Mouse (Mus musculus): Measurements from ENCODE around the gene Ccdc42.

Gene Ccdc42

DNA sequence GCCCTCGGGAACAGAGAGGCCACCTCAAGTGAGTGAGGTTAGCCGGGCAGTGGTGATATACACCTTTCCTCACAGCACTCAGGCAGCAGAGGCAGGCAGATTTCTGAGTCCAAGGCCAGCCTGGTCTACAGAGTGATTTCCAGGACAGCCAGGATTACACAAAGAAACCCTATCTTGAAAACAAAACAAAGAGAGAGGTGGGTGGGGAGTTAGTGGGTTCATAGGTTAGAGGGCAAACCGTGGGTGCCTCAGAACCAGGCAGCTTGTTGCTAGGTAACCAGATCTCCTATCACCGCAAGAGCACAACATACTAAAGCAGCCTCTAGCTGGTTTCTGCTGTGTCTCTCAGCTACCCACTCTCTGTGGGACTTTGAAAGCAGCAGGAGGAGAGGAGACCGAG is at the start of gene Ccdc42:
Gene Ccdc42 (plus strand): TSS at position 301 of the 400 bp plus-strand sequence.
- no peak for DNase-seq

DNA sequence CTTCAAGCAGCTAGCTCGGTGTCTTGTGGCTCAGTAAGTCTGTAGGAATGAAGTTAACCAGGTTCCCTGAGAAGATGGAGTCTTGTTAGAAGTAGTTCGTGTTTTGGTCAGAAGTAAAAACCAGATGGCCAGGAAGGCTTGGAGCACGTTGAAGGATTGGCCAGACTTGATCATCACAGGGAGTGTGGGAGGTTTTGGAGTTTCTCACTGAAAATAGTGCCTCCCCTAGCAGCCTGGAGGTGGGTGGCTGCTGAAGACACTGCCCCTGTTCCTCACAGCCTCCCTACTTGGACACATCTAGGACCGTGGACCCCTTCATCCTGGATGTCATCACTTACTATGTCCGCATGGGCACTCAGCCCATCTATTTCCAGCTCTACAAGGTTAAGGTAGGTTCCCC is 47.2 kb upstream of the Ccdc42 start:
- no peak for DNase-seq

DNA sequence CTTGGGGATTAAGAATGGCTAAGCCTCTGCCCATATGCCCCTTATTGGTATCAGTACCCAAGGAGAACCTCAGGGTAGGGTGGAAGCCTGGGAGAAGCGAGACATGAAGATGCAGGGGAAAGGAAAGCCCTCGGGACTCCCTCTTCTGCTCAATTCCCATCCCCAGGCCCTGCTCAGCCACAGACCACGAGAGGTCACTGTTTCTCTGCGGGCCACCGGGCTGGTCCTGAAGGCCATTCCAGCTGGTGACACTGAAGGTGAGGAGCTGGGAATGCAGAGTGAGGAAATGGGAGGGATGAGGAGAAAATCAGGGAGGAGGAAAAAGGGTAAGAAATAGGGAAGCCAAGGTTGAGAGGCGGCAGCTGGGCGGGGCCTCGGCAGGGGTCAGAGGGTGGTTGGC is 42.3 kb upstream of the Ccdc42 start:
- DNase-seq, result peak; percentile 49

DNA sequence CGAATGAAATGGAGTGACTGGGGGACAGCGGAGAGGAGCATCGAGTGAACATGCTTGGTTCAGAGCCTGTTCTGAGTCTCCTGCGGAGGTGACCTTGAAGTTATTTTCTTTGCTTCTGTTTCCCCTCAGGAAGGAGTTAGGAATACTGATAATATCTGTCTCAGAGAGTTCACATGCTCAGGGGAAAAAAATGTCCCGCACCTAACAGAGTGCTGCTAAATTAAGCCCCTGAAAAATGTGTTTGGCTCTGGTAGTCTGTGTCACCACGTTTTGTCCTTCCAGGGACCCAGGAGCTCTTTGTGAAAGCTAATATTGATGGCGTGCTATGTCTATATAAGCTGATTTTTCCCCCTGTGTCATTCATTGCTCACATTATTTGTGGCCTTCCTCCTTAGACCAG is 41.6 kb upstream of the Ccdc42 start:
- DNase-seq, result no peak

DNA sequence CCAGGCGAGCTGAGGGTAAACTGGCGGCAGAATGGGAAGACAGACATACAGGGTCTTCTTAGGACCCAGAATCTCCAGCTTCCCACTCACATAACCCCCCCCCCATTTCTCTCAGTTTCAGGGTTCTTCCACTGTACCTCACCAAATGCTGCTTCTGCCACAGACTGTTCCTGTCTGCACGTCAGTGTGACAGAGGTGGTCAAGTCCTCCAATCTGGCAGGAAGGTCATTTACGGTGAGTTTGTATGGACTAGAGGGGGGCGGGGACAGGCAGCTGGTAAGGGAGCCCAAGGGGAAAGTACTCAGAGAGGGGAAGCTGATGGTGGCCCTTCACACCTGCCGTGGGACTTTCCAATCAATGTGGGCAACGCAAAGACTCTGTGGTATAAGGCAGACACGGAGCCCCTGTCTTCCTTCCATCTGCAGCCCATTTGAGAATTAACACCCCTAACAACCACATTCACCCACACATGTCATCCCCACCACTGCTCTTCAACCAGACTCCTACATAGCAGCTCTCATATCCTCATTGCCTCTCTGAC is 41.1 kb upstream of the Ccdc42 start:
- DNase-seq, result no peak

DNA sequence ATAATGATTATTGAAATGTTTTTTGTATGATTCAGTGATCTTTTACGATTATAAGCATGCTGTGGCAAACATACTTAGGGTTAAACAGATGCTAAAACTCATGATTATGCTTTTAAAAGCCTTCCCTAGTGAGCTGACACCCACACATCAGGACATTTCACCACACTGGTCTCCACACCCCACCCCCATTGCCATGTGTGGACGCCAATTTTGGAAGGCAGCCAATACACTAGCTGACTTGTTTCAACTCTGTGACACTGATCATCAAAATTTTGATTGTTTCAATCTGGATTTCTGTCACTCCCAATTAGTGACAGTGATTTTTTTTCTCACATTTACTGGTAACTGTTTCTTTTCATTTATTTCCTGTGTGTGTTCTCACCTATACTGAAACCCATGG is 39.3 kb upstream of the Ccdc42 start:
- DNase-seq, result no peak

DNA sequence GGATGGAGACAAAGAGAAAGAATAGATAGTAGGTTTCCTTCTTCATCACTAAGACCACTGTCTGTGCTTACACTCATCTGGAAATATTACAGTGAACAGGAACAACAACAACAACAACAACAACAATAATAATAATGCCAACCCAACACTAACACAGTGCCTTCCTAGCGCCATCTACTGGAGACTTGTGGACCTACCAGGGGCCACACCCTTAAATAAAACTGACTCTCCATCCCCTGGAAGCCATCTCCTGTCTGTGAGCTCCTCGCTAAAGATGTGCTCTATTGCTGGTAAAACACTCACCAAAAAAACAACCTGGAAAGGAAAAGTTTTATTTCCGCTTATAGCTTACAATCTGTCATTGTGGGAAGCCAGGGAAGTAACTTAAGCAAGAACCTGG is 37.2 kb upstream of the Ccdc42 start:
- no peak for DNase-seq

DNA sequence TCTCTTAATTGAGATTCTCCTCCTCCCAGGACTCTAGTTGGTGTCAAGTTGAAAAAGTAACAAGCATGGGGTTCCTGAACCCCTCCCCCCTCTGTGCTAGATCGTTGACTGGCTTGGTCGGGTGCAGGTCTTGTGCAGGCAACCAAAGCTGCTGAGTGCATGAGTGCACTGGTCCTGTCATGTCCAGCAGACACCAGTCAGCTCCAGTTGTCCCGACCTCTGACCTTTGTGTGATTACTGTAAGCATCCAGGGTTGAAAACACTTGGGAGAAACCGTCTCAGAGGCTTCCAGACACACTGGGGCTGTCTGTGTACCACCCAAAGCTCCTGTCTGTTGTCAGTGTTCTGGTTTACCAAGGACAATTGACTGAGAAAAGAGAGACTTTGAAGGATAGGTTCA is 36.5 kb upstream of the Ccdc42 start:
- no peak for DNase-seq

DNA sequence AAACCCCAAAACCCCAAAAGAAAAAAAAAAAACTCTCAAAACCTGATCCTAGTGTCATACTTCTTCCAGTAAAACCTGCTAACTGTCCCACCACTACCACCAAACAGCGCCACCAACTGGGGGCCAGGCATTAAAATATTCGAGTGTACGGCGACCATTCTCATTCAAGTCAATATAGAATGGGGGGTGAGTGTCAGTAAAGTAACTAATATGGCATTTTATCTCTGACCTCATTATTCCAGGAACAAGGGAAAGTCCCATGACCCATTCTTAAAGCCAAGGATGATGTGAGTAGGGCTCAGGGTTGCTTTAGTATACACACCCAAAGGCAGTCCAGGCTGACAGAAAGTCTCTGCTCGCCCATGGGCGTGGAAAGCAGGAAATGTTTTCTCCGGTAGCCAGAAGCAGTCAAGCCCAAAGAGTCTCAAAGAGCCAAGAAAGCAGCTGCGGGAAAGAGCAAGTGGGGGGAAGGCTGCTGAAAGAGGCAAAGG is 32.8 kb upstream of the Ccdc42 start:
- peak; percentile 45 for DNase-seq

DNA sequence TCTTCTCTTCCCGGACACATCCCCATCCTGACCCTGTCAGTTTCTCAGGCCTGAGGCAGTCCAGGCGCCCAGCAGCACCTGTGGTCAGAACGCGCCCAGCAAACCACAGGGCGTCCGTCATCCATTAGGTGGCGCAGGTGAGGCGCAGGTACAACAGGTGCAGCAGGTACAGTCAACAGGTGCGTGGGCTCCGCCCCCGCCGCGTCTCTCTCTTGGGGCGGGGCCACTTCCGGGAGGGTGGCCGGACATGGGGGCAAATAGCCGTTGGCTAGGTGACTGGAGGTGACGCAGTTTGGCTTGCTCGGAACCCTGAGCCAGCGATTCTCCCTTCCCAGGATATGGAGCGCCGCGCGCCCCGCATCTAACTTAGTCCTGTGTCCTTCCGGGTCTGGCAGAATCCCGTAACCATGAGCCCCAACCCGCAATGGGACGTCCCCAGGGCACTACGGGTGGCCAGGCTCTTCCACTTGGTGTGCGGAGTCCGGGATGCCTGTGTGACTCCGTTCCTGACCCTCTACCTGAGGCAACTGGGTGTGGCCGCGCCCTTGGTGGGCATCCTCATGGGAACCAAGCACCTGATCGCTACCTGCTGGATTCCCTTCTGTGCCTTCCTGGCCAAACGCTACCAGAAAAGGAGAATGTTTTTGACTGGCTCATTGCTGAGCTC is 30.8 kb upstream of the Ccdc42 start, which contains the start of gene Mfsd6l:
Gene Mfsd6l (plus strand): TSS at position 269 of the 667 bp plus-strand sequence.
- peak; percentile 89 for DNase-seq

DNA sequence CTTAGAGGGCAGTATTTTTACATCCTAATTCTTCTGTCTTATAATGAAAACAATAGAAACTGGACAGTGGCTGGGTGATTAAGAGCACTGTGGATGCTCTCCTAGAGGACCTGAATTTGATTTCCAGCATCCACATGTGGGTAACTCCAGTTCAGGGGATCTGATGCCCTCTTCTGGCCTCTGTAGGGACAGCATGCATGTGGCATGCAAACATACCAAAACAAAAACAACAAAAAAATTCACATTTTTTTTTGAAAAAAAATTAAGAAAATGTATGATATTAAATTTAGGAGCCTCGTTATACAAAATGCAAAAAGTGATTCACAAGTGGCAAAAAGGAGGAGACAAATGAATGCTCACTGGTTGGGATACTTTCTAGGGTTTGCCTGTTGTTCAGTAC is 27.3 kb upstream of the Ccdc42 start:
- DNase-seq, result no peak

DNA sequence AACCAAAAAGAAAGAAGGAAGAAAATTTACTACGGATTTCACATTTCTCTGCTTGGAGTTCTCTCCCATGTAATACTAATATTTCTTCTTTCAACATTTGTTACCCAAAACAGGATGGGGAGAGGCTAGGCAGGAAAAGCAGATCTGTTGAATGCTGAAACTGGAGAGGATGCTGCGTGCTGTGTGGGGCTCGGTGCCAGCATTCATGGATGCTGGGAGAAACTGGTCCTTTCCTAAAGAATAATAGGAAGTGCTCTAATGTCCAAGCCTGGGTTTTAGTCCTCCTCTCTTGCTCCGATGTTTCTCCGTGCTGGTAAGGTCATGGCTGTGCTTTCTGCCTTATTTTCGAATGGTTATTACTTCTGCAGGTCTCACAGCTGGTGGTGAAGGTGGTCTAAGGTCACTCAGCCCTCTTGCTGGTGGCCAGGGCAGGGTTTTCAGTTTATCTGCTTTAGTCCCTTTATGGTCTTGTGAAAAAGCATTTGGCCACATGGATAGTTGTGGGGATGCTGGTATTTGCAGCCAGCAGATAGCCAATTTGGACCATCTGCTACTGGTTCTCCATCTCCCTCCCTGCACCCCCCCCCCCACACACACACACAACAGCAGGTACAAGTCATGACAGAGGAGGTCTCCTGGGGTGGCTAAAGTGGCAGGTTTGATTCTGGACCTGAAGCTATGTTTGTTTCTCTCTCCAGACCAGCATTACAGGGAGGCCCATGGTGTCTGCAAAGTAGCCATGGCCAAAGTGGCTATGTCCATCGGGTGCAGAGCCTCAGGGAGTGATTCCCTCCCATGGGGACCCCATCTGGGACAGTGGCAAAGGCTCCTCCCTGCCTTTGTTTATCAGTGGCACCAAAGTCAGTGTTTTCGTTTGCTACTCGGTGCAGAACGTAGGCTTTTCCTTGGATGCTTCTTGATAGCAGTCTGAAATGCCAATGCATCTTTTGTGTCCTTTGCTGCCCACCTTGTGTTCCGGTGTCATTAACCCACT is 24.6 kb upstream of the Ccdc42 start:
- peak; percentile 41 for DNase-seq

DNA sequence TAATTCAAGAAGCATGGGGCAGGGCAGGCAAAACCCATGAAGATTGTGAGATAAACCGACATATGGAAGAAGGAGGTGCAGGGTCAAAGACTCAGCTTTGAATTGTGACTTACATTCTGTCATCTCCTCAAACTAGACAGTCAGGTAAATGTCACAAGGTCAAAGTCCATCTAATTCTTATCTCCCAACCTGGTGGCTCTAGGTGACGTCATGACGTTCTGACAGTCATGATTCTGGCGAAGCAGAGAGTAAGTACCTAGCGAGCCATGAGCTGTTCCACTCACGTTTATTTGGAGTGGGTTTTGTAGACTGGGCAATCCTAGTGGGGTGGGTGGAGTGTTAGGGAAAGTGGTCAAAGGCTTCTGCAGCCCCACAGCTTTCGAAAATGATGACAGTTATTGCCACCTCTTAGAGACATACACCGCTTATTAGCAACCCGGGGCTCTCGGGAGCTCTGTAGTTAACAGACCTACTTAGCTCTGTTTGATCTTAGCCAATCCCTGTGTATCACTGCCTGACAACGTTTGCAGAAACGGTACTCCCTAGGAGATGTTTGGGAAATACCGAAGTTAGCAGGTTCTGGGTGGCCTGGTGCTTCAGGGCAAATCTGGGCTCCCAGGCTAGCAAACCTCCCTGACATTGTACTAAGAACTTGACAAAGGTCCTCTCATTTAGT is 22.3 kb upstream of the Ccdc42 start:
- no peak for DNase-seq

DNA sequence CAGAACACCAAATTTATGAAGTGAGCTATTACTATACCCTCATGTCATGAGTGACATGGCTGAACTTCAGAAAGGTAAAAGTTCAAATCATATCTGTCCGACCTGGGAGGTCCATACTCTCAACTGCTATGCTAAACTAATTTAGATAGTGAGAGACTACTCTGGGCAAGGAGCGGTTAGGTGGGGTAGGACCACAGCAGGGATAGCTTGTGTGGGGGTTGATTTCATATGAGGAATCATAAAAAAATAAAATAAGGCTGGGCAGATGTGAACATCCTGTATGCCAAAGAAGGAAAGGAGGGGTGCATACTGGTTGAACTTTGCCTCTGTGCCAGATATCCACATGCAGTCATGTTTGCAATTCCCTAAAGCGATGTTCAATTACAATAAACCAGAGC is 21.8 kb upstream of the Ccdc42 start:
- DNase-seq, result no peak

DNA sequence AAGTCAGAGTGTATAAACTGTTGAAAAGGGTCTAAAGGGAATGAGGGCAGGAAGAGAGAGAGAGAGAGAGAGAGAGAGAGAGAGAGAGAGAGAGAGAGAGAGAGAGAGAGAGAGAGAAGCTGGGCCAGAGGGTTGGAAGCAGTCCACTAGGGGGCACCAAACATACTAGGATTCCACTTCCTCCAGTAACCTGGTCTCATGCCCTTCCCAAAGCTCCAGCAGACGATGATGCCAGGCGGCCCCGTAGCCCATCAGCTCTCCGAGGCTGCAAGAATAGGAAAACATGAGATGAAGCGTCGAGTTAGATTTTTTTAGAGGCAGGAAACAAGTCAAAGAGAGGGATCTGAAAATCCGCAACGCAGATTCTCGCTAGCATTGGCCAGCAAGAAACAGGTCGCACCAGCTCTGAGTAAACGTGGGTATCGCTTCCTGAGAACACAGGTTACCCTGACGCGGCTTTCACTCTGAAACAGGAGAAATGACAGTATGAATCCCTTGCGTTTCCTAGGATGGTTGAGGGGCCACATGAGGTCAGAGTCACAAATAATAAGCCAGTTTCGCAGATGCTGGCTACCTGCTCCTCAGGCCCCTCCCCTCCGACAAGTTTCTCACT is 20.3 kb upstream of the Ccdc42 start:
- DNase-seq, result peak; percentile 83

DNA sequence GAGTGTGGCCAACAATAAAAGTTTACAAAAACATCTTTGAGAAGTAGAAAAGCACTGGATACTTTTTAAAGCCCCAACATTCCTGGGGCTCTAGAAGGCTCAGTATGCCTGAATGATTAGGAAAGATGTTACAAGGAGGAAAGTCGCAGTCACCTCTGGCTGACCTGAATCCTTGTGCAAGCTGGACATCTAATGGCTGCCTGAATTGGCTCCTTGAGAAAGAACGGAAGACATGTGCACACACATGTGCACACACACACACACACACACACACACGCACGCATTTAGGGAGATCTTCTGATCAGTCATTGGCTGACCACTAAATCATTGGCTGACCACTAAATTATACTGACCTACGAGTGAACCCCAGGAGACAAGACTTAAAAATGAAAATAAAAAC is 16.0 kb upstream of the Ccdc42 start:
- no peak for DNase-seq

DNA sequence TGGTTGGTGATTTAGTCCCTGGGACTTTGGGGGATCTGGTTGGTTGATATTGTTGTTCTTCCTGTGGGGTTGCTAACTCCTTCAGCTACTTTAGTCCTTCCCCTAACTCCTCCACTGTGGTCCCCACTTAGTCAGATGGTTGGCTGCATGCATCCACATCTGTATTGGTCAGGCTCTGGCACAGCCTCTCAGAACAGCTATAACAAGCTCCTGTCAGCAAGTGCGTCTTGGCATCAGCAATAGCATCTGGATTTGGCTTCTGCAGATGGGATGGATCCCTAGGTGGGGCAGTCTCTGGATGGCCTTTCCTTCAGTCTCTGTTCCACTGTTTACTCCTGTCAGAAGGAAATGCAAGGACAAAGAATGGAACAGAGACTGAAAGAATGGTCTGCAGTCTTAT is 9.7 kb upstream of the Ccdc42 start:
- no peak for DNase-seq

DNA sequence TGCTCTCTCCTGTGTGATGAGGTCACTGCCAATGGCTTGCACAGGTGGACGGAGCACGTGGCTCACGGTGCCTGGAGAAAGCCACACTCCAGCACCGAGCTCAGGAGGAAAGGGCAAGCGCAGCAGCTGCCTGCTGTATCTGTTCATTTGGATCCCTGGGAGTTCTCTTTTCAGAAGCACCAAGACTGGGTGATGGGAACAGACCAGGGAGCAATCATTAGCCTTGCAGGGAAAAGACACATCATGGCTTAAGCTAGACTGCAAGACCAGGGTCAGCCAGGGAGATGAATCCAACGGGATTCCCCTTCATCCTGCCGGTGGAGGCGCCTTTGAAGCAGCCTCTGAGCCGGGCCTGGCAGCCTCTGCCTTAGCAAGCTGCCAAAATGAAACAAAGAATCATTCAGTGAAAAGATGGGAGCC is 7.3 kb upstream of the Ccdc42 start:
- DNase-seq, result no peak

DNA sequence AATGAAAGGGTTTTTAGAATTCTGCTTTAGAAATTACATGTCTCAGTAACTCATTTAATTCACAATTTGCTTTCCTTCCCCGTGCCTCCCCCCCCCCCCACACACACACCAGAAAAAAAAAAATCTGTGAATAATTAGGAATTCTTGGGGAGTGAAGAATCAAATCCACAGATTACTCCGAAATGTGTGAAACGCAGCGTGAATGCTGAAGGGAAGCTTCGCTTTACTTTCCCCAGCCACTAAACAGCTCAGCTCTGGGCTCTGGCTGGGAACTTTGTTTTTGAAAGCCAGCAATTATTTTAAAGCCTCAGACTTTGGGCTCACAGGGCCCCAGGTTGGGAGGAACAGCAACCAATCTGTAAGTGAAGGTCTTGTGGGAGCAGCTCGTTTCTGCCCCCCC is 6.3 kb upstream of the Ccdc42 start:
- no peak for DNase-seq

DNA sequence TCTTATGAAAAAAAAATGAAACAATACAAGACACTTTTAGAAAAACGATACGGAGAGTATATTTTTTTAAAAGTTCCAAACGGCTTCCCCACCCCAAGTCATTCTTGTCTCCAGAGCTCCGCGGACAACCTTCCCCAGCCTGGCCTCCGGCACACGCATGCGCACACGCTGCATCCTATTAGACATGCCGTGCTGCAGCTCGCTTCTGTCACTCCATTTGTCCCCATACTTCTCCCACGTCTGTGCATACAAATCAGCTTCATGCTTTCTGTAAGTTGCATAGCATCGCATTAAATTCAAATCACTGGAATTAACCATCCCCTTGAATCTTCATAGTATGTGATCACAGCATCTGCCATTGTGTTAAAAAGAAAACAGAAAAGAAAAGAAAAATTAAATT is 3.6 kb upstream of the Ccdc42 start:
- no peak for DNase-seq

DNA sequence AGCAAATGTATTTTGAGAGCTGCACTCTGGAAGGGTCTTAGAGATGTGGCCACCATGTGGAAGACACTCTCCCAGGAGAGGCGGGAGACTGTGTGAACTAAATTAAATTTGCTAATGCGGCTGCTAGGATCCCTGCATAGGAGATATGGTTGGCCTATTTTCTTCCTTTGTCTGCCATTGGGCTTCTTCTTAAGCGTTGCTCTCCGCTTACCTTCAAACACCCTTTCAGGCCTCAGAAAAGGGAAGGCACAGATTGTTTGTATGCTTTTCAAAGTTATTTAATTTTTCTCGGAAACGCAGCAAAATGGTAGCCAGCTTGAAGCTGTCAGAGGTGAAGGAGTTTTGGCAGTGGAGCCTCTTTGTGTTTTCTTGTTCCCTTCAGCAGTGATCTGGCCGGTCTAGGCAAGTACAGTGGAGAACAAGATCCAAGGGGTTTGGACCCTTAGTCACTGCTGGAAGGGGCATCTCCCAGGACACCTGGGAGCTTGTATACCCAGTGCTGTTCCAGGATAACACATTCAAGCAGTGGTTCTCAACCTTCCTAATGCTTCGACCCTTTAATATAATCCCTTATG is 2.8 kb upstream of the Ccdc42 start:
- DNase-seq, result peak; percentile 24

DNA sequence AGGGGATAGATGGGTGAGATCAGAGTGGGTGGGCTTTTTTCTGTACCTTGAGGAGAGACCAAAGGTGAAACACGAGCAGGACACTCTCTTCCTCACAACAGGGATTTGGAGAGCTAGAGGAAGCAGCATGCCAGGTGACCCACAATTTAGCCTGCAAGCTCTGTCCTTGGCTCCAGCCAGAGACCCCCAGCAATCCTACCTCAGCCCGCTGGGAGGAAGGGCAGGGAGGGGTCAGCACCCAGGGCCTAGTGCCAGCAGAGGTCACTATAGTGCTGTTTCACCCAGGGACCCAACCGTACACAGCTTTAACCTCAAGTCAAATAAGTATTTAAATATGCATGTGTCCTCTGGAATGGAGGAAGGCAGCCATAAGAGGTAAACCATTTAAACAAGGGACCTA is 931 bp upstream of the Ccdc42 start:
- DNase-seq, result peak; percentile 40

All from kidney, postnatal 14 days (tissue).